Mouse (Mus musculus) c-Kit-negative CD71-positive TER-119-positive erythroid progenitor cells, embryonic 14.5 days (primary cell): ENCODE data around the gene Gpa33.
"Not testable (repeated sequence)": the region's sequence is repeated elsewhere in the genome, so short reads cannot be mapped to it uniquely, and the experiment has no call there.

ENCODE experiments used
- DNase-seq: peaks from one replicate; pipeline ENCODE4 v3.0.0-alpha.2; 2013; ENCODE audit warnings: low read depth, low spot score

The Gpa33 gene

DNA sequence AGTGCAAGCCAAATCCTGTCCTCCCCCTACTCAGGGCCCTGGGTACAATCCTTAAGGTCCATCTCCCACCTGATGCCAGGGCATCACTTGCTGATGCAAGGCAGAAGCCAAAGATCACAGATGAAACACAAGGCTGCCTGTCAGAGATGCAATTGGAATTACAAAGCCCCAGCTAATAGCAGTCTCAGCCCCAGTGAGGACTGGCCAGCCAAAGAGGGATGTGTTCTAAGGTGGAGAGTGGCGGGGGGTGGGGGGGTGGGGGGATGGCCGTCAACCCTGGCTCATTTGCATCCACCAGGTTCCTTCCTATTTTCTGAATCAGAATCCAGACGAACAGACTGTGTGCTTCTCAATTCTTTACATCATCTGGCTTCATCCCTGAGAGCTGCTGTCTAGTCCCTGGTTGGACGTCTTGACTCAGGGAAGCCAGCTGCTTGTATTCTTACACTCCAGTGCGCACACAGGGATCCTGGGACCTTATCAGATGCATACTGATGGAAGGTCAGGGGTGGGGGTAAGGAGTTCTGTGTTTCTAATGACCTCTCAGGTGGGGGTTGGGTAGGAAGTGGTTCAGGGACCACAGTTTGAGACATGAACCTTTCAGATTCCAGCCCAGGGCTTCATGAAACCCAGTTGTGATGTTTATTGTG is 5.2 kb downstream of the Gpa33 start:
- no peak for DNase-seq

DNA sequence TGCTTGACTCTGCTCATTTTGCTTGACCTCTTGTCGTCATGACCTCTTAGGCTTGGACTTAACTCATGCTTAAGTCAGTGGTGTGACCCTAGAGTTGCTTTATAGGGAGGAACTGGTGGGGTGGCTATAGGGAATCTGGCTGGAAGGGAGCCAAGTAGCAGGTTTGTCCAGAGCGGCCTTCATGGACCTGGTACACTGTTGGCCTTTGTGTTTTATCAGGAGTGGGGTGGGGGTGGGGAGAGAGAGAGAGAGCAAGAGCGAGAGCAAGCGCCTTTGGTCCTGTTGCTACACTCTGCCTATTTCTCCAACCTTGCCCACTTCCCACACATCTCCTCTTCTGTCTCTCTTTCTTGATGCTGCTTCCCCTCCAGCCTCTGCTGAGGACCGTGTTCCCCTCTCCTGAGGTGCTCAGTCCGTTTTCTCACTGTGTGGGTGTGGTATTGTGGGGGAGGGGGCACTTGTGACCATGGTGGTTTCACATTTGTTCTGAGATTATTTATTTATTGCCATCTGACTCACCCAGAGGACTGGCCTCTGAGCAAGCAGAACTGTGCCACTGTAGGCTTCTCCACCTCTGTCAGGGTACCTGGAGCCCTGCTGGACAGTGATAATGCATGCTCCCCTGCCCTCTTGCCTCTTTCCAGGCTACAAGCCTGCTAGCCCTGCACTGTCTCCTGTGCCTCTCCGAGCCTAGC is 7.4 kb downstream of the Gpa33 start:
- no peak for DNase-seq

DNA sequence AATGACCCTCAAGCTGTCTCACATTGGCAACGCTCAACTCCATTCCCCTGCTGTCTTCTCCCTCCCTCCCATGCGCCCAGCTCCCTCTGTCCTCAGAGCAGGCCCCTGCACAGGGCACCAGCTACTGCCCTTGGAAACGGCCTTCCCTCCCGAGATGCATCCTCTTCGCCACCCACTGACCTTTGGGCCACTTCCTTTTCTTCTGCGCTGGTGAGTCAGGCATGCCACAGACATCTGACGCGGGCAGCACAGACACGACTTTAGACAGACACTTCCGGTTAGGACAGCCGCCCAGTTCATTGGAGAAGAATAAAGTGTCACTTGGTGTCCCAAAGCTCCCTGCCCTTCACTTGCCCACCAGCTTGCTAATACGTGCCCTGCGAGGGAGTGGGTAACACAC is 8.1 kb downstream of the Gpa33 start:
- DNase-seq: no peak

- no peak for DNase-seq
Observed at GRCm38 (mm10) chr1:166139113-166139512, 9.1 kb downstream of the Gpa33 start.

DNA sequence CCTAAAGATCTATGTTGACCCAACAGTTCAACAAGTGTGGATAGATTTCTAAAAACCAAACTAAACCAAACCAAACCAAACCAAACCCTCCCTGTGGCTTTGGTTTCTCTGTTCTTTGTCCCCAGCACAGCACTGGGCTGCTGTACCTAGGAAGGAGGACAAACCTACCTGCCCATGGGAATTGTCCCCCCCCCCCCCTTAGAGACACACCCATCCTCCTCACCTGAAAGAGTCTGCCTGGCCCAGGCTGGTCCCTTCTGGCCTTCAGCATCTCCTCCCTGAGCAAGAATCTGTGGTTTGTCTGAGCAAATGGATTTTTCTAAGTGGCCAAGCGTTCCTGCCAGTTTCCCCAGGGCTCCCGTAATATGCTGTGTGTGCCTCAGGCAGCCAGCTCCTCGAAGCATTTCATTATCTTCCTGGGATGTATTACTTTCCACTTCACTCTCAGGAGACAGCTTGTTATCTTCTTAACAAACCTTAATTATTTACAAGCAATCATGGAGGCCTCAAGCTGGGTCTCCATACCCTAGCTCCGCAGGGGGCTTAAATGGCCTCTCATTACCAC is 9.7 kb downstream of the Gpa33 start:
- DNase-seq: no peak

DNA sequence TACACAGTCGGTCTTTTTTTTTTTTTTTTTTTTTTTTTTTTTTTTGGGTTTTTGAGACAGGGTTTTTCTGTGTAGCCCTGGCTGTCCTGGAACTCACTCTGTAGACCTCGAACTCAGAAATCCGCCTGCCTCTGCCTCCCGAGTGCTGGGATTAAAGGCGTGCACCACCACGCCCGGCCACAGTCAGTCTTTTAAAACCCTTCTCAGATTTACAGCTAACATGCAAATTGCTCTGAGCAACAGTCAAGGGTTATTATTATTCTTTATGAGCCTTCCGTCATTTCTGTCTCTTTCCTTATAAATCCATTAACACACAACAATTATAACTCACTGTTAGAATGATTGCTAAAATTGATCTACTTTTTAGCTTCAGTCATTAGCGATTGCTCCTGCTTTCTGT is 11.8 kb downstream of the Gpa33 start:
- not testable (repeated sequence) for DNase-seq

DNA sequence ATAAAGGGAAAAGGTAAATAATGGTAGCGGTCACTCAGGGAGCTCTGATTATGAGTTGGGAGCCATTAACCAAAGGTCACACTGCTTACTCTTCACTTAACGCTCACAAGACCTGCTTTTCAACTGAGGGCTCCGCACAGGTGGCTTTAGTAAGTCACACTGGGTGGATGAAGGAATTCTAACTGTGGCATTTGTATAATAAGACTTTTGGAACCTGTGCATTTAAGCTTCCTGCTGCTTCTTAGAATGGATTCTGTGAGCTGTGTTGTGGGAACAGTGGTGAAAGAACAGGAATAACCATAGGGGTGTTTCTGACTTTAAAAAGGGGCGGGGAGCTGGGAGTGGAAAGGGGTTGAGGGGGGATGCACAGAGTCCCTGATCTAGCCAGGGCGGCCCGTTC is 12.3 kb downstream of the Gpa33 start:
- DNase-seq: no peak

DNA sequence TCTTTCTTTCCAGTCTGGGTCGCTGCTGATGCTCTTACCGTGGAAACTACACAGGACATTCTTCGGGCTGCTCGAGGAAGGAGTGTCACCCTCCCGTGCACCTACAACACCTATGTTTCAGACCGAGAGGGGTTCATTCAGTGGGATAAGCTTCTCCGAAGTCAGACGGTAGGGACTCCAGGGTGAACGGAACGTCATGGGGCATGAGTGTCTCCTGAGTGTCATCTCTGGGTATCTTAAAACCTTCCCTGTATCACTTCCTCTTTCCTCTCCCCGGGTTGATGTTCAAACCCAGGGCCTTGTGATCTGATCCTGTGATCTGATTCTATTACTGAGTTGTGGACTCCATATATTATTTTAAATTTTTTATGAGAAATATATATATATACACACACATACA is 16.6 kb downstream of the Gpa33 start:
- no peak for DNase-seq

DNA sequence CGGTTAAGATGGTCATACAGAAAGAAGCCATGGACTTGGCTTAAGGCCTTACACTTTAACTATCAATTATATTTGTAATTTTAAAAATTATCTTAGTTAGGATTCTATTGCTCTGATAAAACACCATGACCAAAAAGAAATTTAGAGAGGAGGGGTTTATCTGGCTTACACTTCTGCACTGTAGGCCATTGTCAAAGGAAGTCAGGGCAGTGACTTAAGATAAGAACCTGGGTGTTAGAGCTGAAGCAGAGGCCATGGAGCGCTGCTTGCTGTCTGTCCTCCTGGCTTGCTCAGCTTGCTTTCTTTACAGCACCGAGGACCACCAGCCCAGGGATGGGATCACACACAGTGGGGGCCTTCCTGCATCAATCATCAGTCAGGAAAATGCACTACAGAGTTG is 17.6 kb downstream of the Gpa33 start:
- DNase-seq: no peak

DNA sequence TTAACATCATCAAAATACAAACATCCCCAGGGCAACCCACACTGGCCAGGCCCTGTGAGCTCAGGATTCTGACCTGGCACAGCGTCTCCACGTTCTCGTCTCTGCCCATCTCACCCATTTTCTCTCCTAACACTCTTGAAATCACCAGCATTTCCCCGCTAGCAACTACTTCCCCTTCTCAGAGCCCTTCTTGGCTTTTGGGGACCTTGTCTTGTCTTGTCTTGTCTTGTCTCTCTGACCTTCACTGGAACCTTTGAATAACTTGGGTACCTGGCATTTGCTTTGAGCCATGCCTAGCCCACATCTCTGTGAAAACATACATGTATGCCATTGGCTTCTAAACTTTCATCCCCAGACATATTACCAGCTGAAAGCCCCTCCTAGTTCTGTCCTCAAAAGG is 19.4 kb downstream of the Gpa33 start:
- DNase-seq: no peak

- DNase-seq: no peak
Observed at GRCm38 (mm10) chr1:166150035-166150434, 20.0 kb downstream of the Gpa33 start.

DNA sequence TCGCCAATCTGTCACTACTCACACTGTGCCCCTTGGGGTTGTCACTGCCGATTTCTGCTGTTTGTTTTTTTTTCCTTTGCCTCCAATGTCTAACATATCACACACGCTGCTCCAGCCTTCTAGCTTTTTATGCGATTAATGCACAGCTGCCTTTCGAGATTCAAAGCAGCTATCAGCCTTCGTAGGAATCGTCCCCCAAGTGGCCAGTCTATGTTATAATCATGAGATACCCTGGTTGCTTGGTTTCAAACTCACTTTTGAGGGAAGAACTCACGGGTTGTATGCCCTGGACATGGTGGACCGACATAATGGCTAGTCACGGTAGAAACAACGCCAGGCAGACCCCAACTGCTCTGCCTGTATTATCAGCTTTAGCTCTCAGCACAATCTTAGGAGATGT is 21.3 kb downstream of the Gpa33 start:
- DNase-seq: no peak

GRCm38 (mm10) chr1:166152034-166152433 is 22.0 kb downstream of the Gpa33 start:
- no peak for DNase-seq

DNA sequence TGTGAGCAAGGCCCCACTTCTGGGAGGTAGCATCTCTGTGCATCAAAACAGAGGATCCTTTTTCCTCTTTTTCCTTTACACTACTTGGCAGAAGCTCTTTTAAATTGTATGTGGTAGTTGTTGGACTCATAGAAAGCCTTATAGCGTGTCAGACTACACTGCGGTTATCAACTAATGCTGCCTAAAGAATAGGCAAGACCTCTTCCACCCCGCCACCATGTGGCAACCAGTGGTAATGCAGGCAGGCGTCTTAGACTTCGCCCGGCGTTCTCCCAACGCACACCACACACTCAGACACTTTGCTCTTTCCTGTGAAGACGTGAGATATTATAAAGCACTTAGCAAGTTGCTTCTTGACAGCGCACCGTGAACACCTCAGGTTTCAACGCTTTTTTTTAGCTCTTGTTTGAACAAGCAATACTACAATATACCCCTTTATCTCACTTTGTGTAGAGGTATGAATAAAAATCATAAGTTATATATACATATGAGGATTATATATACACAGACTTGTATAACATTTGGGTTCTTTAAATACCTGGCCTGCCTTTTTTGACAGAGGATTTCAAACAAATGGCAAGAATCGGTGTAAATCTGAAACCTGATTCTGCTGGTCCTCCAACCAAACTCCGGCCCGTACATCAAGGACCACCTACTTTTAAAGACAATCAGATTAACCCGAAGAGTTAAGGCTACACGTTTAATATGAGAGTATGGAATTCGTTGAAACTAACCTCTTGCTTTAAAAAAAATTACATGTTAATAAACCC is 23.5 kb downstream of the Gpa33 start:
- peak; percentile 43 for DNase-seq

GRCm38 (mm10) chr1:166154162-166155112 is 24.4 kb downstream of the Gpa33 start:
- DNase-seq: peak; percentile 31

- DNase-seq: no peak
Observed at GRCm38 (mm10) chr1:166155113-166155494, 25.1 kb downstream of the Gpa33 start.

- no peak for DNase-seq
Observed at GRCm38 (mm10) chr1:166157712-166158111, 27.7 kb downstream of the Gpa33 start.

DNA sequence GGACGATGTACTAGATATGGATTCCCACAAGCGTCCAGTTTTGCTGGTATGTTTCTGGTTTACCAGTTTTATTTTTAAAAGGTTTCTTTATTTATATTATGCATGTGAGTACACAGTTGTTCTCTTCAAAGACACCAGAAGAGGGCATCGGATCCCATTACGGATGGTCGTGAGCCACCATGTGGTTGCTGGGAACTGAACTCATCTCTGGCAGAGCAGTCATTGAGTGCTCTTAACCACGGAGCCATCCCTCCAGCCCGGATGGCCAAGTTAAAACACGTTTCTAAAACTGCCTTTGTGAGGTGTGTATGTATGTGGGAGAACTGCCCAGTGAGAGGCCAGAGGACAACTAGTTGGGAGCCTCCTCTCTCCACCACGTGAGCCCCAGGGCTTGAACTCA is 28.6 kb downstream of the Gpa33 start:
- DNase-seq: no peak

- no peak for DNase-seq
Observed at GRCm38 (mm10) chr1:166160111-166160510, 30.1 kb downstream of the Gpa33 start.

GRCm38 (mm10) chr1:166160569-166161445 is 30.8 kb downstream of the Gpa33 start:
- DNase-seq: peak; percentile 15
